Mouse (Mus musculus) small intestine, adult 2 months (tissue): ENCODE data around the gene Cipc.

Experiments
- CTCF ChIP-seq: fragments of 200-500 bp; IDR thresholded peaks from 2 replicates; pipeline ENCODE4 v1.5.1; 2012; ENCODE audit warnings: low read depth, mild to moderate bottlenecking, control low read depth, inconsistent platforms, low read length, moderate library complexity, mixed read lengths; ENCODE audit not compliant: insufficient replicate concordance, insufficient read length; ENCODE audit errors: extremely low read depth
- POLR2A ChIP-seq: fragments of 200-500 bp; IDR thresholded peaks from 2 replicates; pipeline ENCODE4 v1.6.1; 2012; ENCODE audit warnings: low read depth, mild to moderate bottlenecking, control low read depth, inconsistent platforms, low read length, moderate library complexity

DNA sequence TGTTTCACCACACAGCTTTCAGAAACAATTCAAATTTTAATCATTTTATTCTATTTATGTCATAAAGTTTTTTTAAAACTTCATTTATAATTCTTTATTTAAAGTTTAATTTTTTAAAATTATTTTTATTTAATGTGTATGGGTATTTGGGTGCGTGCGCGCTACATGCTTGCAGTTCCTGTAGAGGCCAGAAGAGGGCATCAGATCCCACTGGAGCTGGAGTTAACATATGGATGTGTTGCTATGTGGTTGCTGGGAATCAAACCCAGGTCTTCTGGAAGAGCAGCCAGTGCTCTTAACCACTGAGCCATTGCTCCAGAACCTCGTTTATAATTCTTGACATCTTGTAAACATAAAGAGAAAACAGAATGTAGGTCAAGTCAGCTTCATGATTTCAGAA, 51.9 kb downstream of the Cipc start:
- TF ChIP-seq CTCF (peak; percentile 26; the same call in 1 of the 2 replicates), POLR2A (no peak)
